Mouse (Mus musculus) MEL (cell line): ENCODE measurements around the gene Wfdc15b.

ENCODE experiments used
- CTCF ChIP-seq, 3 experiments: IDR thresholded peaks in 2 of 3; conservative IDR thresholded peaks in 1 of 3; 2 replicates each; pipeline ENCODE4 v1.5.1; 2011 to 2012; ENCODE audit warnings: low read length in 3 of 3, low read depth in 2 of 3, mild to moderate bottlenecking in 2 of 3, improper control_type of control experiment in 1 of 3, inconsistent platforms in 1 of 3, mixed read lengths in 1 of 3, moderate library complexity in 1 of 3; ENCODE audit not compliant: control insufficient read depth in 1 of 3, insufficient read depth in 1 of 3, poor library complexity in 1 of 3, severe bottlenecking in 1 of 3
- HCFC1 ChIP-seq: IDR thresholded peaks from 2 replicates; pipeline ENCODE4 v1.6.1; 2012; ENCODE audit warnings: low read depth, mild to moderate bottlenecking, inconsistent platforms, low read length, improper control_type of control experiment, moderate library complexity

GRCm38 (mm10) chr2:164192279-164192678, 29.2 kb downstream of the Wfdc15b start:
- TF ChIP-seq CTCF (IDR thresholded peaks at IDR 0.05 in 2 of 3, conservative IDR thresholded peaks at IDR 0.05 in 1 of 3; ENCODE audit: control insufficient read depth in 1 of 3, insufficient read depth in 1 of 3, low read depth in 2 of 3, low read length in 3 of 3, poor library complexity in 1 of 3, severe bottlenecking in 1 of 3) = no peak
- TF ChIP-seq HCFC1 = no peak
